Mouse (Mus musculus) heart, embryonic 14.5 days (tissue): ENCODE measurements around the gene Slc38a10. TPM values are rescaled to one million over a fixed set of nuclear protein-coding genes. Genes with fewer than 3 reads are reported as not detected.

Experiments
- ATAC-seq: fragments of 200-750 bp; cut with Nextera tagmentation; 2 replicates; pipeline ENCODE4 v1.8.0; 2017; ENCODE audit warnings: low read depth, moderate TSS enrichment; ENCODE audit not compliant: insufficient number of reproducible peaks, insufficient read depth, low FRiP score
- H3K27ac ChIP-seq, 2 experiments: fragments of 200-500 bp in 1 of 2; fragments of 300-500 bp in 1 of 2; sonication (generic) in 1 of 2; replicated peaks in 1 of 2; 2 replicates each; pipeline ENCODE4 v1.5.1; 2012 to 2014; ENCODE audit warnings: low read depth in 2 of 2, low read length in 2 of 2, control low read depth in 1 of 2, mild to moderate bottlenecking in 1 of 2, mixed read lengths in 1 of 2; ENCODE audit not compliant: control insufficient read depth in 1 of 2, insufficient read depth in 1 of 2
- H3K27me3 ChIP-seq: fragments of 300-500 bp; sonication (generic); 2 replicates; pipeline ENCODE4 v1.6.1; 2014; ENCODE audit warnings: mild to moderate bottlenecking, low read length, control low read depth; ENCODE audit not compliant: control insufficient read depth, insufficient read depth
- H3K36me3 ChIP-seq: fragments of 300-500 bp; sonication (generic); 2 replicates; pipeline ENCODE4 v1.6.1; 2014; ENCODE audit warnings: mild to moderate bottlenecking, control low read depth, low read length, mixed read lengths; ENCODE audit not compliant: control insufficient read depth, insufficient read depth
- H3K4me1 ChIP-seq, 2 experiments: fragments of 200-500 bp in 1 of 2; fragments of 300-500 bp in 1 of 2; sonication (generic) in 1 of 2; 2 replicates each; pipeline ENCODE4 v1.6.1; 2012 to 2014; ENCODE audit warnings: low read length in 2 of 2, control low read depth in 1 of 2, mixed read lengths in 1 of 2; ENCODE audit not compliant: control insufficient read depth in 2 of 2, insufficient read depth in 2 of 2
- H3K4me2 ChIP-seq: fragments of 300-500 bp; sonication (generic); 2 replicates; pipeline ENCODE4 v1.6.1; 2014; ENCODE audit warnings: mild to moderate bottlenecking, low read length
- H3K4me3 ChIP-seq, 2 experiments: fragments of 200-500 bp in 1 of 2; fragments of 300-500 bp in 1 of 2; sonication (generic) in 1 of 2; 2 replicates each; pipeline ENCODE4 v1.5.1; 2012 to 2014; ENCODE audit warnings: low read length in 2 of 2, mild to moderate bottlenecking in 2 of 2, control low read depth in 1 of 2, low read depth in 1 of 2, moderate library complexity in 1 of 2; ENCODE audit not compliant: control insufficient read depth in 1 of 2, insufficient read depth in 1 of 2
- H3K9ac ChIP-seq: fragments of 300-500 bp; sonication (generic); 2 replicates; pipeline ENCODE4 v1.6.1; 2014; ENCODE audit warnings: mild to moderate bottlenecking, low read length
- H3K9me3 ChIP-seq: fragments of 300-500 bp; sonication (generic); 2 replicates; pipeline ENCODE4 v1.6.1; 2016; ENCODE audit warnings: low read length, control low read depth; ENCODE audit not compliant: control insufficient read depth
- WGBS: fragments of 180-500 bp; shearing (Covaris S2); extraction: QIAGEN DNeasy Blood & Tissue Kit; methylation state at CpG from one replicate; pipeline ENCODE4 v1.1.7; 2014; 5-methylcytosine and 5-hydroxymethylcytosine counted together
- microRNA-seq: library from miRNA; unstranded; fragments of <30 nt; microRNA quantifications from one replicate; pipeline ENCODE4, GENCODE M21; 2016
- polyA plus RNA-seq: library from polyadenylated mRNA; unstranded; fragments of >200 nt; fragmentation: Nextera tagmentation; extraction: Ambion mirVana; gene quantifications from 2 replicates; pipeline ENCODE4 v1.2.1, GENCODE M21; 2014

Slc38a10 gene
- polyA plus RNA-seq, 1 experiment from 2014 or later: 74.1 TPM

DNA sequence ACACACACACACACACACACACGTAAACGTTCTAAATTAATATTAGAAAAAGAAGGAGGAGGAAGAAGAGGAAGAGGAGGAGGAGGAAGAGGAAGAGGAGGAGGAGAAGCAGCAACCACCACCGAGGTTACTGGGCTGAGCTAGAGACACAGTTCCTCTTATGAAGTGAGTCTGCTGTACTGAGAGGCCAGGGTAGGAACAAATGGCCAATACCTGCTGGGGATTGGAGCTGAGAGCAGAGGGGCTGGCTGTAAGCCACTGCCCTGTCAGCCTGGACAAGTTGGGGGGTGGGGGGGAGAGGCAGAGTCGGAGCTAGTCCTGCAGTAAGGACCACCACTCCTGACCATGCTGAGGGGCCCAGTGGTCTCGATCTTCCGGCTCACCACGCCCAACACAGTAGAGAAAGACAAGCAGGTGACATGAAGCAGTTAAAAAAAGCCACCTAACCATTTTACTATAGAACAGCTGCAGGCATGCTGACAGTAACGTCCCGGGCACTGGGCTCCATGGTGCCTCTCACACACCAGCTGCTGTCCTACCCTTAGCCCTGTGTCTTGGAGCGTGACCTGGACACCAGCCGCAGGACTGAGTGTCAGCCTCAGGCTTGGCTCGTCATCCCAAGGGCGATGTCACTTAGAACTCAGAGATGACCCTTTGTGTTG, 87.0 kb downstream of the Slc38a10 start:
- H3K36me3 ChIP-seq: peaks cover 38% of the 10 kb centered on the region
- H3K4me1 ChIP-seq: peaks cover 5 to 6% of the 10 kb centered on the region in 2 experiments; a peak in 1 of 4 replicates
- no peak overlapping the region for H3K4me2 ChIP-seq
- no peak for ATAC-seq
- H3K27me3 ChIP-seq: no peaks in the 10 kb centered on the region
- no peaks in the 10 kb centered on the region for H3K9me3 ChIP-seq
- H3K27ac ChIP-seq: no peak overlapping the region
- H3K9ac ChIP-seq: no peak overlapping the region
- 89% methylated on average over 13 of the region's 13 CpGs for WGBS
- no peak overlapping the region for H3K4me3 ChIP-seq

- Histone ChIP-seq H3K9me3 (no peaks in the 10 kb centered on the region), H3K4me3 (no peak overlapping the region), H3K4me2 (no peak overlapping the region), H3K27ac (no peak overlapping the region), H3K4me1 (peaks cover 5 to 6% of the 10 kb centered on the region in 2 experiments; a peak in 1 of 4 replicates), H3K27me3 (no peaks in the 10 kb centered on the region), H3K9ac (no peak overlapping the region), H3K36me3 (peaks cover 35% of the 10 kb centered on the region)
- WGBS: 90% methylated on average over 5 of the region's 5 CpGs
- ATAC-seq: no peak
Observed at GRCm38 (mm10) chr11:120063326-120063725, 87.8 kb downstream of the Slc38a10 start.

GRCm38 (mm10) chr11:120060634-120061033, 90.5 kb downstream of the Slc38a10 start:
- Histone ChIP-seq H3K9me3 (no peaks in the 10 kb centered on the region), H3K27me3 (no peaks in the 10 kb centered on the region), H3K36me3 (peaks cover 20% of the 10 kb centered on the region), H3K4me2 (no peak overlapping the region), H3K4me3 (no peak overlapping the region), H3K4me1 (peaks cover 2 to 5% of the 10 kb centered on the region in 2 experiments; a peak in 2 of 4 replicates), H3K27ac (no peak overlapping the region), H3K9ac (no peak overlapping the region)
- 83% methylated on average over 8 of the region's 8 CpGs for WGBS
- no peak for ATAC-seq

DNA sequence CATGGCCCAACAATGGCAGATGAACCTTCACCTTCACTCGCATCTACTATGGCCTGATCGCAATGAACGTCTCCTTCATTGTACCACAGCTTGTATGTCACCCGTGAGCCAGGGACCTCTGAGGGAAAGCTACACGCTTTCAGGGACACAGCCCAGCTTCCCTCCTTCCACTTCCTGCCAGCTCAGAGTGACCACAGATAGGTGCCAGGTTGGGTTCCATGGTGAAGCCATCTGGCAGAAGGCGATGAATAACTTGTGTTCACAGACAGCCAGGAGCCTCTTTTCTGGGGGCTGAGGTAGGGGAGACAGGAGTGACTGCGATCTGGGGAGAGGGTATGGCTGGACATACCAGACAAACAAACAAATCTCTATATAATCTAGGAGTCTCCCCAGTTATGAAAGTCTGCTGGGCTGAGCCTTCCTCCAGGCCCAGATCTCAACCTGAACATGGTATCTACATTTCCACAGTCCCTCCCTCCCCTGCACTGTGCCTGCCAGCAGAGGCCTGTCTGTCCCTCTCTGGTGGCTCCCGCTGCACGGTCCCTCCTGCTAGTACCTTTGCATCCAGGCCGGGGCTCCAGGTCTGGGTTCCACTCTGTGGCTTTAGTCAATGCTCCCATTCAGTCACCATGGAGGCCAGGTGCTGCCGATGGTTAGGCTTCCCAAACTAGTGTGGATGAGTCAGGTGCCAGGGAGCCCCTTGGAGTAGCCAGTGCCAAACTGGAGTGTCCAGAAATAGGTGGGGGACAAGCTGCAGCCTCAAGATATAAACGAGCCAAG, 95.0 kb downstream of the Slc38a10 start:
- 80% methylated on average over 12 of the region's 12 CpGs for WGBS
- Histone ChIP-seq H3K9me3 (no peaks in the 10 kb centered on the region), H3K27ac (no peak overlapping the region), H3K4me3 (no peak overlapping the region), H3K9ac (no peak overlapping the region), H3K4me2 (no peak overlapping the region), H3K4me1 (peaks cover 10 to 19% of the 10 kb centered on the region in 2 experiments), H3K36me3 (no peaks in the 10 kb centered on the region), H3K27me3 (no peaks in the 10 kb centered on the region)
- ATAC-seq: no peak

Small RNA genes within 50 kb of the gene (microRNA-seq; reads per million reads assigned to microRNA genes)
- gene Gm25948: not detected

Other genes starting within 250 kb of the Slc38a10 start
- 62.4 and 65.4 TPM in 2 replicates for gene Chmp6, start 237.9 kb downstream of the Slc38a10 start, polyA plus RNA-seq
- gene Baiap2, start 208.6 kb downstream of the Slc38a10 start, polyA plus RNA-seq: 11.0 and 13.2 TPM in 2 replicates
- gene Aatk, start 104.2 kb downstream of the Slc38a10 start, polyA plus RNA-seq: 0.43 and 1.1 TPM in 2 replicates
- 11.6 and 12.1 TPM in 2 replicates for gene Cep131, start 64.5 kb downstream of the Slc38a10 start, polyA plus RNA-seq
- gene Tepsin, start 52.6 kb downstream of the Slc38a10 start, polyA plus RNA-seq: 11.7 and 13.9 TPM in 2 replicates
- 119 and 121 TPM in 2 replicates for gene Ndufaf8, start 52.4 kb downstream of the Slc38a10 start, polyA plus RNA-seq
- 8.8 and 9.1 TPM in 2 replicates for gene Bahcc1, start 81.6 kb upstream of the Slc38a10 start, polyA plus RNA-seq
- 979 and 1,136 TPM in 2 replicates for gene Actg1, start 197.2 kb upstream of the Slc38a10 start, polyA plus RNA-seq
- 0.62 and 1.1 TPM in 2 replicates for gene Fscn2, start 210.2 kb upstream of the Slc38a10 start, polyA plus RNA-seq
- 30.6 and 32.8 TPM in 2 replicates for gene Faap100, start 227.4 kb upstream of the Slc38a10 start, polyA plus RNA-seq